Mouse (Mus musculus) kidney, postnatal 36 days (tissue): ENCODE results near the gene Glra1.

Source experiments
- DNase-seq, 2 experiments: peaks; one replicate each; pipeline ENCODE4 v3.0.0; 2021 to 2022; ENCODE audit warnings: mixed read lengths in 2 of 2

The Glra1 gene

DNA sequence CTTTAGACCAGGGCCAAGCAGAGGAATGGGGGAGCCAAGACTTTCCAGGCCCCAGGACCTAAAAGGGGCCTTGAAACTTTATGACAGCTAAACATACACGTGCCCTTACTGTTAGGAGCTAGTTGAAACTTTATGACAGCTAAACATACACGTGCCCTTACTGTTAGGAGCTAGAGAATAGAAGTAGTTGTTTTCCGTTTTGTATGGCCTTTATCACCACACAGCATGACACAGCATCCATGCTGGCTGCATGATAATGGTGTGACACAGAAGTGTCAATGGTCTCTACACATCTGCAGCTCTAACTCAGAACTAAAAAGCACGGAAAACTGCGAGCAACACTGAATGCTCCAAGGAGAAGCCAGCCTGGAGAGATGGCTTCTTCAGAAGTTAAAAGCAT lies 90.3 kb downstream of the Glra1 start:
- DNase-seq = no peak

DNA sequence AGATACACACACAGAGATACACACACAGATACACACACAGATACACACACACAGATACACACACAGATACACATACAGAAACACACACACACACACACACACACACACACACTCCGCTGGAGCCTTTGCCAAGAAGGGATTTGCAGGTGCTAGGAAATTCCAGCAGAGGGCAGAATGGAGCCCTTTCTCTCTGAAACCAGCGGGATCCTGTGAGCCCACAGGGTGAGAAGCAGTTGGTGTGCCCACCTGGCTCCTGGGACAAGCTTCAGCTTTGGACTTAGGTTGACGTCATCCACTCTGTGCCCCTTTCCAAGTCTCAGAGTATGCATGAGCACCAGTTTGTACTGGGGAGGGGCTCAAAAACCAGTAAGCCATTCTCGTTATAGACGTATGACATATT lies 96.6 kb downstream of the Glra1 start:
- no peak for DNase-seq

DNA sequence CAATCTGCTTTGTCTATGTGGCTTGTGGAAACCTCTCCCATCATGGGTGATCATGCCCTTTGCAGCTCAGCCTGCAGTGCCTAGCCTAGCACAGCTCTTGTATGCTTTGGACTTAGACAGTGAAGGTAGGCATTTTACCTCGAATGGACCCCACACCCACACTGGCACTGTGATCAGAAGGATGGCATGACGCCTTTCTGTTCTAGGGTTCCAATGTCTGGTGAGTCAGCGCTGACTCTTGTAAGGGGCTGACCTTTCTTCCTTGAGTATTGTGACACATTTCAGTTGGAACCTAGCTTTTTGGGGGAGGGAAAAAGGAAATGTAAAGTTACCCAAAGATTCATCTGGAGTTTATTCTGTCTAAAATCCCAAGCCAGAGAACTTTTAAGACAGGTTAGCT lies 102.5 kb downstream of the Glra1 start:
- no peak for DNase-seq

DNA sequence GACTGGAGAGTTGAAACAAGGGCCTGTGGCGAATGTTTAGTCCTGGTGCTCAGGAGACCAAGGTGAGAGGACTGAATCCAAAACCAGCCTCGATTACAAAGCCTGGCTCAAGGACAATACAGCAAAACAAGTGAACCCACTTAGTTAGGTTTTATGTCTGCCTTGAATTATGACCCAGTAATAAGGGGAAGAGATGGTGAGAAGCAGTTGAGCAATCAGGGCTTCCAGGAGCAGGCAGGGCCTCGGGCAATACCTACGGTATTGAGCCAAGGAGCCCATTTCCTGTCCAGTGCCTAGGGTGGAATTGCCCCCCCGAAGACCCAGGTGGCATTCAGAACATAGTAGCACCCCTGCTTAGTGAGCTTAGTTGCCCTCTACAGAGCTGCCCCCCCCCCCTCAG lies 105.1 kb downstream of the Glra1 start:
- DNase-seq = no peak

DNA sequence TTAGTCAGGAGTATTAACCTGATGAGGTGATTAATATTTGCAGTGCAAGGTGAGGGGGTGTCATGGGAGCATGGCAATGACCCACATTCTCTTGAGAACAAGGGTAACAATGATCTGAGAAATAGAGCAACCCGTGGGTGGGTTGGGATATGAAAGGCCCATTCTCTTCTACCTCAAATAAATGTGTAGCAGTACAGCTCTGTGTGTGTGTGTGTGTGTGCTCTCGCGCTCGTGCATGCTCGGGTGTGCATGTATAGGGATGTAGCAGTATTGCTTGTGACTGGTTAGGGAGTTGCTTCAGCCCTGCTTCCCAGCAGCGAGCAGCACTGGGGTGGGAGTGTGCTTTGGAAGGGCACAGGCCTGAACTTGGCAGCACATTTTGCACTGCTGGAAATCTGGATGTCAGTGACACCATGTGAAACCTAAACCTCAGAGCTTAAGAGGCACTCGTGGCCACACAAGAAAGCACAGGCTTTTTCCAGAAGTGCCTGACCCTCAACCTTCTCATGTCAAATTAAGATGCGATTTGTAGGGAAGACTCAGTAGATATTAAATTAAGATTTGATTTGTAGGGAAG lies 106.0 kb downstream of the Glra1 start:
- no peak for DNase-seq

DNA sequence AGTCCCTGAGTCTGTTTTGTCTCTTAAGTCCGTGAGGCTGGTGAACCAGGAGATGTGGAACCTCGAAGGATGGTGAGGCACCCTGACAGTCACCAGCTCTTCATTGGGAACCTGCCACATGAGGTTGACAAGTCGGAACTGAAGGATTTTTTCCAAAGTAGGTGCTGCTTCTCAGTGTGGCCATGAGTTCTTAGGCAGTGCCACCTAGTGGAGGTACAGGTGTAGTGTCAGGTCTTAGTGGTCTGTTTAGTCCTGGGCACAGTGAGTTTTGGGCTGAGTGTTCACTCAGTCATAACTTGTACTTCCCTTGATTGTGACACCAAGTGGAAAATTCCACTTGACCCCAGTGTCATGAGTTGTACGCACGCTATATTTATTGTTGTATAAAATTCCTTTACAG lies 110.1 kb downstream of the Glra1 start:
- DNase-seq = peak; percentile 50 to 73

DNA sequence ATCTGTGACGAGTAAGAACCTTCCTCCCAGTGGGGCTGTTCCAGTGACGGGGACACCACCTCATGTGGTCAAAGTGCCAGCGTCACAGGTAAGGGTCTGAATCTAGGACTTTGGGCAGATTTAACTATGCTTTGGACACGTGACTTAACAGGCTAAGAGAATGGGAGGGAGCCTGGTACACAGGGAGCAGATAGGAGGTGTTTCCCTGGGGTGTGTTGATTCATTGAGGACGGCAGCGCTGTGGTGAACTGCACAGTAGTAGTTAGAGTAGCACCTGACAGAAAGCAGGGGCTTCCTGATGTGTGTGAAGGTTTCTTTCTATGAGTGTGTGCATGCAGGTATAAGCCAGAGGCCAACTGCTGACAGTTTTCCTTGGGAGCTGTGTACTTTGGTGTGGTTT lies 111.8 kb downstream of the Glra1 start:
- DNase-seq = no peak

DNA sequence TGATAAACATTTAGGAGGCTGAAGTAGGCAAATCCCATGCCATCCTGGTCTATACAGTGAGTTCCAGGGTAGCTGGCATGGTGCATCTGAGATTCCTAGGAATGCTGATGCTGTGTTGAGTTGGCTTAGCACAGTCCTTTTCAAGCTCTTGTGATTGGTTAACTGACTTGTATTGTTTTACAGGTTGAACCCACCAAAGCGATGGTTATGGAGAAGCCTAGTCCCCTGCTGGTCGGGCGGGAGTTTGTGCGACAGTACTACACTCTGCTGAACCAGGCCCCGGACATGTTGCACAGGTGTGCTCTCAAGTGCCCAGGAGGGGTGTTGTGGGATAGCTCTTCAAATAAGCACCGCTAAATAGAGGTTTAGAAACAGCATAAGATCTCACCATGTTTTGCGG lies 122.6 kb downstream of the Glra1 start:
- DNase-seq = no peak

DNA sequence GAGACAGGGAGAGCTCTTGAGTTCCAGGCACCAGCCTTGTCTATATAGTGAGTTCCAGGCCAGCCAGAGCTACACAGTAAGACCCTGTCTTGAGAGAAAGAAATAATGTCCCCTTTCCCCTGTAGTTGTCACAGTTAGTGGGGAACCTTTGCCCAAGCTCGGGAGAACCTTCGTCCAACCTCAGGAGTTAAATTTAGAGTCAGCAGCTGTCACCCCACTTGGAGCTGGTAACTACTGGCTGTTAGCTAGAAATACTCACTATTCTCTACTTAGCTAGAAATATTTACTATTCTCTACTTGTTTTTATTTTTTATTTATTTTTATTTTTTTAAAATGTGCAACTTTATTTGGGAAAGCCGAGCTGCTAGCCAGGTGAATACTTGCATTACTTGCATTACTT lies 134.8 kb downstream of the Glra1 start:
- DNase-seq = no peak

DNA sequence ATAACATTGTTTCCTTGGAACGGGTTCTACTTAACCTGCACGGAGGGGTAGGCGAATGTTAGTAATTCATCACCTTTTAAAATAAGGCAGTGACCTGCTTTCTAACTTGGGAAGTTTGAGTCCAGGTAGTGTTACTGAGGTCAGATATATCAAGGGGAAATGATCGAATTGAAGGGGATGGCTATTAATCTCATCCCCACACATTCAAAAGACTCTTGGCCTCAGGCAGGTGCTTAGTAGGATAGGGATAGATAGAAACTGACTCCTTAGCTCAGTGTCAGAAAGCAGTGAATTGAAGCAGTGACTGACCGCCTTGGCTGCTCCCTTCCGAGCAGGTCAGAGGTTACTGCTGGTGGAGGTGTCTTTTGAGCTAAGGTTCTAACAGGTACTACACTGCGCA lies 136.5 kb downstream of the Glra1 start:
- DNase-seq = peak; percentile 42 to 49

DNA sequence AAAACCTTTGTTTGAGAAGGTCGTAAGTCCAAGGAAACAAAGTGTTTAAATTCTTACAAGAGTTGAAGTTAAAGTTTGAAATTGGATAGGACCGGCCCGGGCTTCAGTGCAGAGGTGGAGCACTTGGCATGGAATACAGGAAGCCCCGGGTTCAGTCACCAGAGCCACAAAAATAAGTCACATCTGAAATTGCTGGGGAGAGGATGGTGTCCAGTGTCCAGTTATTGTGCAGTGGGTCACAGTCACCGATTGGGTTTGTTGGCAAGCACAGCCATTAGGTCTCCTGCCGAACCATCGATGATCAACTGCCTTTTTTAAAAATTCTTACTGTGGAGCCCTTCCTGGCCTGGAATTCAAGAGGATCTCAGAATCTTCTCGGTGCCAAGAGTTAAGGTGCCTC lies 137.2 kb downstream of the Glra1 start:
- DNase-seq = peak; percentile 40 to 42

DNA sequence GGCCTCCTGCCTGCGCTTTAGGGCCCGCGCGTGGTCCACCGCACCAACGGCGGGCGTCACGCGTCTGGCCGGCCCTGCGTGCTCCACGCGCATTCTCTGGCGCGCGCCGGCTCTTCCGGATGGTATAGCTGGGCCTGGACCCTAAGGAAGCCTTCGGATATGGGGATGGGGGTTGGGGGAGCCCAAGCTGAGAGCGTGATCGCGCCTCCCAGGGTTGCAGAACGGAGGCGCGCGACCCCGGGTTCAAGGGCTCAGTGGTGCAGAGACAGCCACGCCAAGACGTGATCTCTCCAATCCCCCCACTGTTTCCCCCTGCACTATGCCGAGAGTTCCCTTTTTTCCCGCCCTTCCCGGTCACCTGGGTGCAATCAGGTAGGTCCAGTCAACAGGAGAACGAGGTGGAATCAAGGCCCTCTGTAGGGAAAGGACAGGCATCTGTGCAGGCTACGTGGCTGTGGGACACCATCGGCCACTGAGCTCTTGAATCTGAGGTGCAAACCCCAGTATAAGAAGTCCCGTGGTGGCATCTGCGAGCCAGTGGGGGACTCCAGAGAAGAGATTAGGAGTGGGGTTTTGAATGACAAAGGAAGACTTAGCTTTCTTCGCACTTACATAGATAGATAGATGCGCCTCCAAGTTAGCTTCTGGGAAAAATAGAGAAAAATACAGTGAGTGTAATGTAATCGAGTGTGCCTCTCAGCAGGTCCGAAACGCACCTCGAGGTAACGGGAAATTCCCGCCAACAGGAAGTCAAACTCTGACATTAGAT lies 137.9 kb downstream of the Glra1 start:
- peak in 1 of 2 experiments; percentile 48 for DNase-seq

DNA sequence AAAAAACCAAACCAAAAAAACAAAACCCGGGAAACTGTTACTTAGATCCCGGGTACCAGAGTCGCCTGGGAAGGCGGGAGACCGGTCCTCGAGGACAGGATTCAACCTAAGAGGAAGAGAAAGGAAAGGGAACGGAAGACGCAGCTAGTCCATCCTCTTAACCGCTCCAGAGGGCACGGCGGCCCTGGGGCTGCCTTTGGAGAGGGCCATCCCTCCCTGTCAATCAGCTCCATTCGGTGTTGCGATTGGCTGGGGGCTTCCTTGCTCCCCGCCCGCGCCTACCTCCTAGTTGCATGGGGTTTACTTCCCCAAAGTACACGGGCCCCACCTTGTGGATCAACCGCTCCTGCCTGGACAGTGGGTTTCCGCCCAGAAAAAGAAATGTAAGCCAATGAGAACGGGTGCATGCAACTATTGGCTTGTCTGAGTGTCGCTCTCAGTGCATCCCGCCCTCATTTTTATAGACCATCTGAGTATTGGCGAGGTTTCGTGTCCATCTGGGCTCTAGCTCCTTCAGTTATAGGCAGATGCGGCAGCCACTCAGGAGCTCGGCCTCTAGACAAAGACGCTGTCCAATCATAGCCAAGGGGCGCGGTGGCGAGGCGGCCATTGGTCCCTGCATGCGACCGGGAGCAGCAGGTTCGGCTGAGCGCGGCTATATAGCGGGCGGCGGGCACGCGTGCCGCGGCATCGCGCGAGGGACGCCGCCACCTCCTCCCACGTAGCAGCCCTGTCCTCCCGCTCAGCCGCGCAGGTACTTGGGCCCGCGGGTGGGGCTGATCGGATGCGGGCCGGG lies 138.8 kb downstream of the Glra1 start, which contains the start of gene G3bp1:
Gene G3bp1 (plus strand): TSS at position 638 of the 796 bp plus-strand sequence.
- DNase-seq = peak; percentile 99 to 100

DNA sequence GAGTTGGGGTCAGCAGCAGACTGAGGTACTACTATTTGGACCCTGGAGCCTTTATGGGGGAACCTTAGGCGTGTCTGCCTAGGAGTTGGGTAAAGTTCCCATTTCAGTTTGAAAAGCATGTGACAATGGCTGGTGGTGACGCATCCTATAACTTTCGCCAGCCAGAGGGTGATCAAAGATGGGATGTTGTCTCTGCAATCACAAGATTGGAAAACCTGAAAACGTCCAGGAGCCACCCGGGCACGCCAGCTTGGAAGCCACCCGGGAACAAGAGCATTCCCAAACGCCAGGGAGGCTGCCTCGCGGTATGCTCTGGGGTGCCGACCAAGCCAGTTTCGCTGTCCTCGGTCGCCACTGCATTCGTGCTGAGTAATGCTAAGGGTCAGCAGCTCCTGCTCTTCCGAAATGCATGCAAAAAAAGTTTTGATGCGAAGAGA lies 139.4 kb downstream of the Glra1 start:
- DNase-seq = no peak

DNA sequence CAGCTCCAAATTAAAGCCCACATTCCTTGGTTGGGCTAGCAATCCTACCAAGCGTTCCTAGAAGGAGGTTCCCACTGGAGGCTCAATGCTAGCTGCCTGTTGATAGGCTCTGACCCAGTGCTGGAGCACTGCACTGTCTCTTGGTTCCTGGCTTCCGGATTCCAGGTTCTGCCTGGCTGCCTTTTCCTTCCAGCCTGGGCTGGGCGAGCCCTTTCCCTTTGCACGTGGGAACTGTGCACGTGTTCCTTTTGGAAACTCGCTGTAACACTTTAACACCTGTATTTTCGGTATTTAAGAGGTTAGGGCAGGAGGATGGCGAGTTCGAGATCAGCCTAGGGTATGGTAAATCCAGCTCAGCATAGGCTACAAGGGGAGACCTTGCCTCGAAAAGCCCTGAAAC lies 140.0 kb downstream of the Glra1 start:
- peak; percentile 86 to 93 for DNase-seq

DNA sequence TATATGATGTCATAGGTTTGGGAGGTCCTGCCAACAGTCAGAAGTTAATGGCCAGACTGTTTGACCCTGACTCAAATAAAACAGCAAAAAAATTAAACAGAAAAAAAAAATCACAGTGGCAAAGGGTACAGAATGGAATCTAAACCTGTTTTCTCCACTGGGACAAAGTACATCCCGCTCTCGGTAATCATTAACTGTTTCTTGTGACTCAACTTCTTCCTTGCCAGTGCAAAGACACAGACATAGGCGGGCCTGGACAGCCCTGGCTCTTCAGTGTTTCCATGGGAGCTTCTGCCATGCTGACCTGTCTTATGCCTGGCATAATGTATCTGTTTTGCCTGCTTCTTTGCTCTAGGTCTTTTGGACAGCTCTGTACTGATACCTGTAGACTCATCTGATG lies 142.8 kb downstream of the Glra1 start:
- peak; percentile 63 to 87 for DNase-seq

DNA sequence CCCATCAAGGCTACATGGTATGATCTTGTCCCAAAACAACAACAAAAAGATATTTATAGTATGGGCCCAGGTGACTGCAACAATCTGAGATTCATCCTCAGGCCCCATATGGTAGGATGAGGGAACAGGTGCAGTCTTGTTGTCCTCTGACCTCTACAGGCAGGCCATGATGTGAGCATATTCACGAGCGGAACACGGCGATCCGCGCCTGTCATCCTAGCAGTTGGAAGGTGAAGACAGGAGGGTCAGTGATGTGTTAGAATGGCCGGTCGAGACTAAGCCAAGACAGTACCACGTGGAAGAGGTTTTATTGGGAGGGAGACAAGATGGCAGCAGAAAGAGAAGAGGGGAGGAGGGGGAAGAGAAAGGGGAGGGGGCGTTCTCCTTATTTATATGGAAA lies 143.3 kb downstream of the Glra1 start:
- DNase-seq = peak in 1 of 2 experiments; percentile 47
